Mouse (Mus musculus) embryonic facial prominence, embryonic 15.5 days (tissue): ENCODE measurements around the gene Tmem170b. TPM values are rescaled to one million over a fixed set of nuclear protein-coding genes. Genes with fewer than 3 reads are reported as not detected.

ENCODE experiments used
- ATAC-seq: fragments of 200-750 bp; cut with Nextera tagmentation; 2 replicates; pipeline ENCODE4 v1.8.0; 2017; ENCODE audit warnings: low read depth, moderate TSS enrichment; ENCODE audit not compliant: insufficient number of reproducible peaks, low FRiP score, low TSS enrichment
- H3K27ac ChIP-seq: fragments of 300-500 bp; sonication (generic); replicated peaks from 2 replicates; pipeline ENCODE4 v1.5.1; 2015; ENCODE audit warnings: mild to moderate bottlenecking, inconsistent platforms
- H3K27me3 ChIP-seq: fragments of 300-500 bp; sonication (generic); 2 replicates; pipeline ENCODE4 v1.6.1; 2015; ENCODE audit warnings: inconsistent platforms
- H3K36me3 ChIP-seq: fragments of 300-500 bp; sonication (generic); 2 replicates; pipeline ENCODE4 v1.6.1; 2015; ENCODE audit warnings: mild to moderate bottlenecking, inconsistent platforms
- H3K4me1 ChIP-seq: fragments of 300-500 bp; sonication (generic); 2 replicates; pipeline ENCODE4 v1.6.1; 2015; ENCODE audit warnings: inconsistent platforms
- H3K4me2 ChIP-seq: fragments of 300-500 bp; sonication (generic); replicated peaks from 2 replicates; pipeline ENCODE4 v1.6.1; 2015; ENCODE audit warnings: mild to moderate bottlenecking, inconsistent platforms
- H3K4me3 ChIP-seq: fragments of 300-500 bp; sonication (generic); replicated peaks from 2 replicates; pipeline ENCODE4 v1.5.1; 2015; ENCODE audit warnings: mild to moderate bottlenecking, inconsistent platforms
- H3K9ac ChIP-seq: fragments of 300-500 bp; sonication (generic); 2 replicates; pipeline ENCODE4 v1.6.1; 2015; ENCODE audit warnings: inconsistent platforms
- H3K9me3 ChIP-seq: fragments of 300-500 bp; sonication (generic); replicated peaks from 2 replicates; pipeline ENCODE4 v1.6.1; 2016; ENCODE audit warnings: inconsistent platforms
- WGBS: fragments of 180-500 bp; shearing (Covaris S2); methylation state at CpG from one replicate; pipeline ENCODE4 v1.1.7; 2015; 5-methylcytosine and 5-hydroxymethylcytosine counted together
- polyA plus RNA-seq: library from polyadenylated mRNA; unstranded; fragments of >200 nt; fragmentation: Nextera tagmentation; extraction: Ambion mirVana; gene quantifications from 2 replicates; pipeline ENCODE4 v1.2.1, GENCODE M21; 2015

Gene Tmem170b
- polyA plus RNA-seq, 1 experiment from 2014 or later, result 10.1 TPM

- no peak overlapping the region for H3K27ac ChIP-seq
- no peak overlapping the region for H3K4me3 ChIP-seq
- 60% methylated on average over 6 of the region's 6 CpGs for WGBS
- no peaks in the 10 kb centered on the region for H3K9me3 ChIP-seq
- H3K36me3 ChIP-seq, result no peaks in the 10 kb centered on the region
- no peaks in the 10 kb centered on the region for H3K27me3 ChIP-seq
- H3K4me2 ChIP-seq, result no peak overlapping the region
- H3K4me1 ChIP-seq, result no peaks in the 10 kb centered on the region
- no peak overlapping the region for H3K9ac ChIP-seq
- no peak for ATAC-seq
These were observed 83.3 kb downstream of the Tmem170b start for GRCm38 (mm10) chr13:41689055-41689454.

GRCm38 (mm10) chr13:41689598-41690045, 83.9 kb downstream of the Tmem170b start:
- Histone ChIP-seq H3K27ac (no peak overlapping the region), H3K9me3 (no peaks in the 10 kb centered on the region), H3K4me3 (no peak overlapping the region), H3K9ac (no peak overlapping the region), H3K4me1 (no peaks in the 10 kb centered on the region), H3K4me2 (no peak overlapping the region), H3K36me3 (no peaks in the 10 kb centered on the region), H3K27me3 (no peaks in the 10 kb centered on the region)
- WGBS, result 65% methylated on average over 5 of the region's 5 CpGs
- ATAC-seq, result no peak

Other genes with a start within 250 kb of the Tmem170b start
- 32.3 and 32.5 TPM in 2 replicates for gene Nedd9, start 118.5 kb upstream of the Tmem170b start, polyA plus RNA-seq
- gene Adtrp, start 241.8 kb downstream of the Tmem170b start, polyA plus RNA-seq, result 6.1 and 7.6 TPM in 2 replicates